In genomic region chr2:35507191-35507511, GRCm38 (mm10) we compare ENCODE assay signal across 8 mouse cellular contexts. TPM values are rescaled to one million over a fixed set of nuclear protein-coding genes. Genes with fewer than 3 reads are reported as not detected.
DNase-seq lines count a peak whose midpoint lies in the region; ATAC-seq and TF ChIP-seq lines count a peak whose summit lies in the region.

No protein-coding gene starts in this region.

- peaks cover 7% of the 10 kb centered on the region for H3K4me1 ChIP-seq in hindbrain, embryonic 16.5 days (ENCODE audit: control insufficient read depth, insufficient read depth, low read depth, low read length)
- H3K4me1 ChIP-seq in hindbrain, embryonic 11.5 days (replicated peaks; ENCODE audit: control insufficient read depth, insufficient read depth, low read length) = no peaks in the 10 kb centered on the region
- peaks cover 49 to 75% of the 10 kb centered on the region in 2 experiments for H3K4me1 ChIP-seq in liver, embryonic 14.5 days (replicated peaks; ENCODE audit: control insufficient read depth in 2 of 2, insufficient read depth in 2 of 2, low read length in 1 of 2)
- peaks cover 58% of the 10 kb centered on the region for H3K4me1 ChIP-seq in stomach, embryonic 16.5 days (ENCODE audit: control insufficient read depth, insufficient read depth, low read length)

- no peak for DNase-seq in hindbrain, embryonic 11.5 days (ENCODE audit: low spot score)
- DNase-seq in MEL-GATA-1-ER (ENCODE audit: extremely low read depth, low read depth) = peak; percentile 90
- DNase-seq in liver, embryonic 14.5 days (ENCODE audit: low read depth in 3 of 3, low spot score in 3 of 3) = peak; percentile 64 to 77 (median 67)
- DNase-seq in kidney, adult 18-20 months = no peak

- no peaks in the 10 kb centered on the region for H3K36me3 ChIP-seq in hindbrain, embryonic 16.5 days (ENCODE audit: control insufficient read depth, insufficient read depth, low read length)
- H3K36me3 ChIP-seq in hindbrain, embryonic 11.5 days (ENCODE audit: control insufficient read depth, insufficient read depth, low read length) = no peaks in the 10 kb centered on the region
- H3K36me3 ChIP-seq in liver, embryonic 14.5 days (replicated peaks; ENCODE audit: control insufficient read depth, insufficient read depth, low read depth) = no peaks in the 10 kb centered on the region
- no peaks in the 10 kb centered on the region for H3K36me3 ChIP-seq in stomach, embryonic 16.5 days (ENCODE audit: control insufficient read depth, insufficient read depth, low read length)

- no peak for TF ChIP-seq EP300 in liver, embryonic 14.5 days (IDR thresholded peaks at IDR 0.05; ENCODE audit: low read depth)

- H3K27me3 ChIP-seq in hindbrain, embryonic 16.5 days (replicated peaks; ENCODE audit: control insufficient read depth, insufficient read depth, low read length) = no peaks in the 10 kb centered on the region
- H3K27me3 ChIP-seq in hindbrain, embryonic 11.5 days (ENCODE audit: control insufficient read depth, insufficient read depth, low read length) = no peaks in the 10 kb centered on the region
- no peaks in the 10 kb centered on the region for H3K27me3 ChIP-seq in liver, embryonic 14.5 days (ENCODE audit: control insufficient read depth, insufficient read depth, low read length)
- H3K27me3 ChIP-seq in stomach, embryonic 16.5 days (ENCODE audit: control insufficient read depth, insufficient read depth, low read length) = no peaks in the 10 kb centered on the region

- no peak for TF ChIP-seq CTCF in liver, embryonic 14.5 days (IDR thresholded peaks at IDR 0.05; ENCODE audit: low read depth)

- WGBS in hindbrain, embryonic 16.5 days = 60% methylated on average over 9 of the region's 9 CpGs
- WGBS in hindbrain, embryonic 11.5 days = 64% methylated on average over 9 of the region's 9 CpGs
- 6% methylated on average over 9 of the region's 9 CpGs for WGBS in liver, embryonic 14.5 days (ENCODE audit: insufficient replicate concordance)
- 38% methylated on average over 9 of the region's 9 CpGs for WGBS in stomach, embryonic 16.5 days

- 0 out of 2 replicates have a peak, but pooled peaks have one; percentile 18 for ATAC-seq in hindbrain, embryonic 16.5 days
- no peak for ATAC-seq in hindbrain, embryonic 11.5 days (ENCODE audit: low FRiP score)
- ATAC-seq in granulocyte monocyte progenitor cell, adult 5-6 weeks (replicated peaks; ENCODE audit: poor library complexity, severe bottlenecking) = peak; percentile 57
- peak; percentile 56 for ATAC-seq in liver, embryonic 14.5 days (ENCODE audit: insufficient read depth)
- ATAC-seq in stomach, embryonic 16.5 days (ENCODE audit: insufficient read depth, low FRiP score) = no peak; the same call in 1 of the 2 replicates
- ATAC-seq in cerebellum, adult (ENCODE audit: insufficient number of reproducible peaks, low FRiP score, low TSS enrichment) = no peak

- H3K27ac ChIP-seq in hindbrain, embryonic 16.5 days (ENCODE audit: low read depth, low read length) = no peak overlapping the region
- no peak overlapping the region for H3K27ac ChIP-seq in hindbrain, embryonic 11.5 days (ENCODE audit: low read depth, low read length)
- peak overlapping the region; percentile 89 for H3K27ac ChIP-seq in liver, embryonic 14.5 days
- peak overlapping the region; percentile 65 for H3K27ac ChIP-seq in stomach, embryonic 16.5 days (ENCODE audit: low read length)

- H3K9me3 ChIP-seq in hindbrain, embryonic 16.5 days (ENCODE audit: control insufficient read depth, low read length) = no peaks in the 10 kb centered on the region
- H3K9me3 ChIP-seq in hindbrain, embryonic 11.5 days (ENCODE audit: control insufficient read depth, low read length) = no peaks in the 10 kb centered on the region
- H3K9me3 ChIP-seq in liver, embryonic 14.5 days (ENCODE audit: control insufficient read depth, low read length) = no peaks in the 10 kb centered on the region
- H3K9me3 ChIP-seq in stomach, embryonic 16.5 days (replicated peaks; ENCODE audit: control insufficient read depth, low read length) = no peaks in the 10 kb centered on the region

- H3K4me3 ChIP-seq in hindbrain, embryonic 16.5 days (ENCODE audit: low read length) = no peak overlapping the region
- H3K4me3 ChIP-seq in hindbrain, embryonic 11.5 days (ENCODE audit: low read depth, low read length) = no peak overlapping the region
- H3K4me3 ChIP-seq in liver, embryonic 14.5 days (ENCODE audit: insufficient read depth in 1 of 2, low read depth in 2 of 2, low read length in 2 of 2) = peak overlapping the region in 1 of 2 experiments; percentile 26; a peak in 1 of 4 replicates
- no peak overlapping the region for H3K4me3 ChIP-seq in stomach, embryonic 16.5 days (replicated peaks; ENCODE audit: low read length)

- no peak overlapping the region for H3K9ac ChIP-seq in hindbrain, embryonic 16.5 days (ENCODE audit: low read depth, low read length)
- H3K9ac ChIP-seq in hindbrain, embryonic 11.5 days (ENCODE audit: low read depth, low read length) = no peak overlapping the region
- H3K9ac ChIP-seq in liver, embryonic 14.5 days (replicated peaks) = peak overlapping the region; percentile 53
- H3K9ac ChIP-seq in stomach, embryonic 16.5 days (ENCODE audit: low read length) = no peak overlapping the region

- no peak overlapping the region for H3K4me2 ChIP-seq in hindbrain, embryonic 16.5 days (ENCODE audit: low read length)
- H3K4me2 ChIP-seq in hindbrain, embryonic 11.5 days (replicated peaks; ENCODE audit: low read depth, low read length) = no peak overlapping the region
- peak overlapping the region; percentile 68 for H3K4me2 ChIP-seq in liver, embryonic 14.5 days (ENCODE audit: low read depth)
- H3K4me2 ChIP-seq in stomach, embryonic 16.5 days (ENCODE audit: low read depth, low read length) = no peak overlapping the region

RNA-seq across cellular contexts. Expression of gene Ggta1, which starts 44.1 kb away (rescaled TPM):
- polyA plus RNA-seq in hindbrain, embryonic 16.5 days (2015; fragmentation: Nextera tagmentation; extraction: Ambion mirVana) = 7.1 and 9.2 TPM in 2 replicates
- 5.6 and 5.9 TPM in 2 replicates for polyA plus RNA-seq in hindbrain, embryonic 11.5 days (2014; fragmentation: Nextera tagmentation; extraction: Ambion mirVana)
- total RNA-seq in granulocyte monocyte progenitor cell, adult 5-6 weeks (2014; fragmentation: Nextera tagmentation) = 37.2 and 49.6 TPM in 2 replicates
- total RNA-seq in granulocyte monocyte progenitor cell, adult 5-6 weeks (2017) = 72.8 and 82.4 TPM in 2 replicates
- 4.4 and 6.3 TPM in 2 replicates for polyA plus RNA-seq in liver, embryonic 14.5 days (2012; rRNA removed)
- 7.0 and 7.6 TPM in 2 replicates for polyA plus RNA-seq in liver, embryonic 14.5 days (2014; fragmentation: Nextera tagmentation; extraction: Ambion mirVana)
- polyA plus RNA-seq in stomach, embryonic 16.5 days (2015; fragmentation: Nextera tagmentation; extraction: Ambion mirVana) = 28.1 and 28.9 TPM in 2 replicates

RNA-seq across cellular contexts. Expression of gene Dab2ip, which starts 50.9 kb away (rescaled TPM):
- polyA plus RNA-seq in hindbrain, embryonic 16.5 days (2015; fragmentation: Nextera tagmentation; extraction: Ambion mirVana) = 27.6 and 33.9 TPM in 2 replicates
- polyA plus RNA-seq in hindbrain, embryonic 11.5 days (2014; fragmentation: Nextera tagmentation; extraction: Ambion mirVana) = 37.8 and 47.9 TPM in 2 replicates
- 3.6 and 8.0 TPM in 2 replicates for total RNA-seq in granulocyte monocyte progenitor cell, adult 5-6 weeks (2014; fragmentation: Nextera tagmentation)
- total RNA-seq in granulocyte monocyte progenitor cell, adult 5-6 weeks (2017) = 3.0 and 3.9 TPM in 2 replicates
- polyA plus RNA-seq in liver, embryonic 14.5 days (2012; rRNA removed) = 3.9 and 4.0 TPM in 2 replicates
- polyA plus RNA-seq in liver, embryonic 14.5 days (2014; fragmentation: Nextera tagmentation; extraction: Ambion mirVana) = 3.2 and 3.6 TPM in 2 replicates
- polyA plus RNA-seq in stomach, embryonic 16.5 days (2015; fragmentation: Nextera tagmentation; extraction: Ambion mirVana) = 29.2 and 31.2 TPM in 2 replicates

Comparison
In these comparisons a context has a peak if more than half of its experiments do, and no peak if none do; other contexts are left out.
1. ATAC-seq: peak in hindbrain, embryonic 16.5 days (single experiment), granulocyte monocyte progenitor cell, adult 5-6 weeks (single experiment) and liver, embryonic 14.5 days (single experiment); none in hindbrain, embryonic 11.5 days (single experiment), stomach, embryonic 16.5 days (single experiment) and cerebellum, adult (single experiment).
2. H3K27ac ChIP-seq: peak in liver, embryonic 14.5 days (single experiment) and stomach, embryonic 16.5 days (single experiment); none in hindbrain, embryonic 16.5 days (single experiment) and hindbrain, embryonic 11.5 days (single experiment).
3. DNase-seq: peak in MEL-GATA-1-ER (single experiment) and liver, embryonic 14.5 days (3 of 3); none in hindbrain, embryonic 11.5 days (single experiment) and kidney, adult 18-20 months (single experiment).